Mouse (Mus musculus) cerebellum, adult 2 months (tissue): ENCODE measurements around the gene Irak4.

ENCODE experiments used
- CTCF ChIP-seq: fragments of 200-500 bp; IDR thresholded peaks from 2 replicates; pipeline ENCODE4 v1.5.1; 2011; ENCODE audit warnings: low read depth, mild to moderate bottlenecking, control low read depth, low read length, moderate library complexity, borderline replicate concordance; ENCODE audit not compliant: insufficient read depth
- POLR2A ChIP-seq: fragments of 200-500 bp; IDR thresholded peaks from 2 replicates; pipeline ENCODE4 v1.6.1; 2011; ENCODE audit warnings: low read length, control low read depth, borderline replicate concordance; ENCODE audit not compliant: insufficient read depth

GRCm38 (mm10) chr15:94587826-94588715 lies 44.6 kb downstream of the Irak4 start:
- TF ChIP-seq CTCF (no peak), POLR2A (no peak)
